Mouse (Mus musculus): Measurements from ENCODE around the gene Tmem234. TPM values are rescaled to one million over a fixed set of nuclear protein-coding genes. Genes with fewer than 3 reads are reported as not detected.

Tmem234 gene
- polyA plus RNA-seq, 1 experiment, result 50.1 TPM

DNA sequence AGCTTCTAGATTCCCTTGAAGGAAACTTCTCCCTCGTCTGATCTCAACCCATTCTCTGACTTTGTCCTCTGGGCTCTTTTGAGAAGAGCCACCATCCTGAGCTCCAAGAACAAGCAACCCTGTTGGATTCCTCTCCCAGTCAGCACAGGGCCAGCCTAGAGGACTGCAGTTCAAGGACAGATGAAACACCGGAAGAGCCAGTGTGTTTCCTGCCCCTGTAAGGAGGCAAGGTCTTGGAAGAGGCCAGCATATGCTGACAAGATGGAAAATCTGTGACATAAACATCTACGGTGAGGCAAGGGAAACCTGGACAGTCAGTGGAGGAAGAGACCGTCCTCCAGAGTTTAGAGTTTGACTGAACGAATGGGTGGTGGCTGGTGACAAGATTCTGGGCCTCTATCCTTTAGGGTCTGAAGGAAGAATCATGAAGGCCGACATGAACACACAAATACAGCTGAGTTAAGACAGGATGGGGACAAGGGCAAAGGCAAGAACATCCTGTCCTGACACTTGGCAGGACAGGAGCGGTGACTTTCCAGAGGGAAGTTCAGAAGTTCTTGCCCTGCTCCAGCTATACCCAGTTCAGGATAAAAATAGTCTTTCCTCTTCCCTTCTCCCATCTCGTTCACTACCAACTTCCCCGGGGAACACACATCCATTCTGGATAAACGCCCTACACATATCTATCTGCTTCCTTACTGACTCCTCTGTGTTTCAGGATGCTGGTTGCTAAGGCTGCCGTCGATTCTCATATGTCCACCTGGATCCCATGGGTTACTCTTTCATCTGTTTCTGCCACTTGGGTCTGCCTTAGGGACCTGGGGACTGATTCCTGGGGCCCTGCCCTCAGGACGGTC, 28.0 kb upstream of the Tmem234 start:
- peaks cover 3% of the 10 kb centered on the region for H3K4me1 ChIP-seq (ENCODE audit: control insufficient read depth, insufficient read depth, low read length)
- no peaks in the 10 kb centered on the region for H3K27me3 ChIP-seq (ENCODE audit: control insufficient read depth, insufficient read depth, low read length)
- no peaks in the 10 kb centered on the region for H3K36me3 ChIP-seq (ENCODE audit: control insufficient read depth, insufficient read depth, low read length)
- TF ChIP-seq CTCF (IDR thresholded peaks at IDR 0.05; ENCODE audit: control insufficient read depth, insufficient read depth, insufficient replicate concordance, low read depth, low read length) (no peak), POLR2A (IDR thresholded peaks at IDR 0.05; ENCODE audit: control insufficient read depth, low read depth, low read length) (no peak)
- H3K27ac ChIP-seq (ENCODE audit: control insufficient read depth, insufficient read depth, low read depth, low read length), result no peak overlapping the region
- no peak overlapping the region for H3K4me3 ChIP-seq (ENCODE audit: control insufficient read depth, low read depth, low read length)

DNA sequence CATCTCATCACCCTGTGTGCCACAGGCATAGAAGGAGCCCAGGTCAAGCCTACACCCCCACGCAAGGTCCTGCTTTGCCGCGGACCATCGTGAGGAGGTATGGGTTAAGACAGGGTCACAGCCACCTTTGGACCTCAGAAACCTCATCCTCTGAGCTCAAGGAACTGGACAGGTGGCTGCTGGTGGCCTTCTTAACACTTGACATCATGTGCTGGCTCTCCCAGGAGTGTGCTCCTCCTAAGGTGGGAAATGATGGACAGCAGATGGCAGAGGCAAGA, 27.4 kb upstream of the Tmem234 start:
- Histone ChIP-seq H3K27me3 (ENCODE audit: control insufficient read depth, insufficient read depth, low read length) (no peaks in the 10 kb centered on the region), H3K4me3 (ENCODE audit: control insufficient read depth, low read depth, low read length) (no peak overlapping the region), H3K27ac (ENCODE audit: control insufficient read depth, insufficient read depth, low read depth, low read length) (no peak overlapping the region), H3K36me3 (ENCODE audit: control insufficient read depth, insufficient read depth, low read length) (no peaks in the 10 kb centered on the region), H3K4me1 (ENCODE audit: control insufficient read depth, insufficient read depth, low read length) (peaks cover 3% of the 10 kb centered on the region)
- no peak for TF ChIP-seq CTCF (IDR thresholded peaks at IDR 0.05; ENCODE audit: control insufficient read depth, insufficient read depth, insufficient replicate concordance, low read depth, low read length)
- TF ChIP-seq POLR2A (IDR thresholded peaks at IDR 0.05; ENCODE audit: control insufficient read depth, low read depth, low read length), result no peak

DNA sequence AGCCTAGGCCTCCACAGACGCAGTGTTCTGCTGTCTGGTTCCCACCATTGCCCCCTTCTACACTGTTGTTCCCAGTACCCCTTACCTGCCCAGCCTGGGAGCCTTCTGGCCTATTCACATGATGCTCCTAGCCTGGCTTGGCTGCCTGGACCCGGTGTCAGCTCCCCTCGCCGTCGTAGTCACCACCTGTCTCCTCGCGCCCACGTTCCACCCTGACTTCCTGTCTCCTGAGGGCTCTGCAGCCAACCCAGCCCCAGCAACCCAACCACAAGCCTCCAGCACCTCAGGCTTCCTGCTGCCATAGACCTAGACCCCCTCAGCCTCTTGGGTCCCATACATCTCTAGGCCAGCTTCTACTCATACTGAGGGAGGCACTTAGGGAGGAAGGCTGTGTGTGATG, 27.0 kb upstream of the Tmem234 start, which contains the start of gene Lck:
Gene Lck, minus strand, starts transcription at position 212 of the 400 bp plus-strand sequence.
- no peak within 1 kb of the TSS for H3K27ac ChIP-seq (ENCODE audit: control insufficient read depth, insufficient read depth, low read depth, low read length)
- no peaks in the 10 kb centered on the region for H3K36me3 ChIP-seq (ENCODE audit: control insufficient read depth, insufficient read depth, low read length)
- H3K4me3 ChIP-seq (ENCODE audit: control insufficient read depth, low read depth, low read length), result no peak within 1 kb of the TSS
- no peak for TF ChIP-seq POLR2A (IDR thresholded peaks at IDR 0.05; ENCODE audit: control insufficient read depth, low read depth, low read length)
- no peak for TF ChIP-seq CTCF (IDR thresholded peaks at IDR 0.05; ENCODE audit: control insufficient read depth, insufficient read depth, insufficient replicate concordance, low read depth, low read length)
- no peaks in the 10 kb centered on the region for H3K27me3 ChIP-seq (ENCODE audit: control insufficient read depth, insufficient read depth, low read length)
- H3K4me1 ChIP-seq (ENCODE audit: control insufficient read depth, insufficient read depth, low read length), result peaks cover 3% of the 10 kb centered on the region

DNA sequence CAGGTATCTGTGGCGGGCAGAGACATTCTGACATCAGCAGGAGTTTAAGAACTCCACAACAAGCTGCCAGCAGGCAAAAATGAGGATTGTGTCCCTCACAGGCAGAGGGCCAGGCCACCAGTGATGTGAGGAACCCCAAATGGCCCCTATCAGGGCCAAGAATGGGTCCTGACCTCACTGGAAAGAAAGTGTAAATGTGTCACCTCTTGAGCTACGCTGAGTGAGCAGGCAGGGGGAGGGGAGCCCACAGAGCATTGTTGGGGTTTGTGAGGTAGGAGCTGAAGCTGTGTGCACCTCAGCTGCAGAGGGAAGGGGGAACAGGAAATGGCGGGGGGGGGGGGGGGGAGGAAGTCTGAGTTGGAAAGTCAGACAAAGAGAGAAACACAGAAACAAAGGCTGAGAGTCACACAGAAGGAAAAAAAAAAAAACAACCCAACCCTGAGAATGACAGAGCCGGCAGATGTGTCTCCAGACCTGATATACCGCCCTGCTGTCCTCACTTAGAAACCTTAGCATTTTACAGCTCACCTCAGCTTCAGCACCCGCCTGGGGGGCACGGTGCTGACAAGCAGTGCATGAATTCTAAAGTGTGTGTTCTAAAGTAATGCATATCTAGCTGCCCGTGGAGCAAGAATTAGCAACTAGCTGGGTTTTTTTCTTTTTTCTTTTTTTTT, 25.2 kb upstream of the Tmem234 start:
- Histone ChIP-seq H3K36me3 (ENCODE audit: control insufficient read depth, insufficient read depth, low read length) (no peaks in the 10 kb centered on the region), H3K4me1 (ENCODE audit: control insufficient read depth, insufficient read depth, low read length) (peaks cover 3% of the 10 kb centered on the region), H3K27ac (ENCODE audit: control insufficient read depth, insufficient read depth, low read depth, low read length) (no peak overlapping the region), H3K4me3 (ENCODE audit: control insufficient read depth, low read depth, low read length) (no peak overlapping the region), H3K27me3 (ENCODE audit: control insufficient read depth, insufficient read depth, low read length) (no peaks in the 10 kb centered on the region)
- TF ChIP-seq CTCF (IDR thresholded peaks at IDR 0.05; ENCODE audit: control insufficient read depth, insufficient read depth, insufficient replicate concordance, low read depth, low read length), result no peak
- no peak for TF ChIP-seq POLR2A (IDR thresholded peaks at IDR 0.05; ENCODE audit: control insufficient read depth, low read depth, low read length)

DNA sequence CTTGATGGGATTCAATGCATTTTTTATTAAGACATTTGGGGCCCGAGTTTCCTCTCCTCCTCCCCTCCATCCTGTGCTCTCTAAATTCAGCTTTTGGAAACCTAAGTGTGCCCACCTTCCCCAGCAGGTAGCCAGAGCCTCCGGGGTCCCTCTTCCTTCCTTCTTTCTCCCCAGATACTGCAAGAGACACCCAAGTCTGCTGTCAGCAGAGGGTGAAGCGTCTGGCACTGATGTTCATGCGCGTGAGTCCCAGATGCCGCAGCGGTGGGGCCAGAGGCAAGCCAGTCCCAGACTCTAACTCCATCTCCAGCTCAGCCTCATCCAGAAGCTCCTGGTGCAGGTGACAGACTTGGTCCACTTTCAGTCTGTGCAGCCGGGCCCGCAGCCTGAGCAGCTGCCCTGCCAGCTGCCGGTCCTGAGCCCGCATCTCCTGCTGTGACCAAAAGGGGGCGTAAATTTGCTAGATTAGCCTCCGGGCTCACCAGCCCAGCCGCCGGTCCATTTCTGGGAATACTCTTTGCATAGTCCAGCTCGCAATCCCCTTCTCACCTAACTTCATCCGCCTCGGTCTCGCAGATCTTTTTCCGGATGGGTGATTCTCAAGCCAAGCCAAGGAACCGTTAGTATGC, 23.5 kb upstream of the Tmem234 start:
- Histone ChIP-seq H3K27me3 (ENCODE audit: control insufficient read depth, insufficient read depth, low read length) (no peaks in the 10 kb centered on the region), H3K27ac (ENCODE audit: control insufficient read depth, insufficient read depth, low read depth, low read length) (no peak overlapping the region), H3K4me1 (ENCODE audit: control insufficient read depth, insufficient read depth, low read length) (peaks cover 3% of the 10 kb centered on the region), H3K36me3 (ENCODE audit: control insufficient read depth, insufficient read depth, low read length) (no peaks in the 10 kb centered on the region), H3K4me3 (ENCODE audit: control insufficient read depth, low read depth, low read length) (no peak overlapping the region; the same call in 1 of the 2 replicates)
- peak; percentile 49; the same call in 1 of the 2 replicates for TF ChIP-seq CTCF (IDR thresholded peaks at IDR 0.05; ENCODE audit: control insufficient read depth, insufficient read depth, insufficient replicate concordance, low read depth, low read length)
- TF ChIP-seq POLR2A (IDR thresholded peaks at IDR 0.05; ENCODE audit: control insufficient read depth, low read depth, low read length), result no peak

DNA sequence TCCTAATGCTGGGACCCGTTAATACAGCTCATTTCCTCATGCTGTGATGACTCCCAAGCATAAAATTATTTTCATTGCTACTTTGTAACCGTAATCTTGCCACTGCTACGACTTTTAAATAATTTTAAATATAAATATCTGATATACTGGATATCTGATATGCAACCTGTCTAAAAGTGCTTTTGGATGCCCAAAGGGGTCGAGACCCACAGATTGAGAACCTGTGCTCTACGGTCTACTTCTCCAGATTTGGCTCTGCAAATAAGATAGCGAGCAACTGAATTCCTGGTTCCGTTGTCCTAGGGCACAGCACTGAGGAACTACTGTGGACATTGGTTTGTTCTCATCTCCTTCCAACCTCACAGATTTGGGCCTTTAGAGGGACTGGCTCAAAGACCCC, 22.8 kb upstream of the Tmem234 start:
- H3K27me3 ChIP-seq (ENCODE audit: control insufficient read depth, insufficient read depth, low read length), result no peaks in the 10 kb centered on the region
- H3K27ac ChIP-seq (ENCODE audit: control insufficient read depth, insufficient read depth, low read depth, low read length), result no peak overlapping the region
- H3K4me3 ChIP-seq (ENCODE audit: control insufficient read depth, low read depth, low read length), result no peak overlapping the region
- no peaks in the 10 kb centered on the region for H3K36me3 ChIP-seq (ENCODE audit: control insufficient read depth, insufficient read depth, low read length)
- TF ChIP-seq POLR2A (IDR thresholded peaks at IDR 0.05; ENCODE audit: control insufficient read depth, low read depth, low read length) (no peak), CTCF (IDR thresholded peaks at IDR 0.05; ENCODE audit: control insufficient read depth, insufficient read depth, insufficient replicate concordance, low read depth, low read length) (no peak)
- H3K4me1 ChIP-seq (ENCODE audit: control insufficient read depth, insufficient read depth, low read length), result peaks cover 3% of the 10 kb centered on the region

DNA sequence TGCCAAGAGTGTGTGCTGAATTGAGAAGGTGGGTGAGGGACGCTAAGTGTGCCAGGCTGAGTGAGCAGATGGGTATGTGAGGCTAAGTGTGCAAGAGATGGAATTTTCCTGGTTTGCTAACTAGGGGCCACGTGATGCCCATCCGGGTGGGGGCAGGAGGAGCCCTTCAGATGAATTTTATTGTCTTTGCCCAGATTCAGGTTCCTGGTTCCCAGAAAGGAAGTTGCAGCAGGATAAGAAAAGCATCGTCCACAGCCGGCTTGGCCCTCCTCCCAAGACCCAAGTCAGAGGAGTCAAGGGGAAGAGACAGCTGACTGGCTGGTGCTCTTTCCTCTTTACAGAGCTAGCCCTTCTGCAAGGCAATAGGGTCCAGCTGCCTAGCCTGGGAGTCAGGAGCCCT, 22.0 kb upstream of the Tmem234 start, which contains the start of gene Fam167b:
Gene Fam167b, minus strand, starts transcription at position 84 of the 400 bp plus-strand sequence.
- peaks cover 3% of the 10 kb centered on the region for H3K4me1 ChIP-seq (ENCODE audit: control insufficient read depth, insufficient read depth, low read length)
- no peak within 1 kb of the TSS for H3K27ac ChIP-seq (ENCODE audit: control insufficient read depth, insufficient read depth, low read depth, low read length)
- TF ChIP-seq CTCF (IDR thresholded peaks at IDR 0.05; ENCODE audit: control insufficient read depth, insufficient read depth, insufficient replicate concordance, low read depth, low read length), result no peak
- no peak for TF ChIP-seq POLR2A (IDR thresholded peaks at IDR 0.05; ENCODE audit: control insufficient read depth, low read depth, low read length)
- H3K27me3 ChIP-seq (ENCODE audit: control insufficient read depth, insufficient read depth, low read length), result no peaks in the 10 kb centered on the region
- no peaks in the 10 kb centered on the region for H3K36me3 ChIP-seq (ENCODE audit: control insufficient read depth, insufficient read depth, low read length)
- H3K4me3 ChIP-seq (ENCODE audit: control insufficient read depth, low read depth, low read length), result no peak within 1 kb of the TSS

All from testis, adult 2 months (tissue).